Mouse (Mus musculus): ENCODE results near the gene Saysd1.

Gene Saysd1

DNA sequence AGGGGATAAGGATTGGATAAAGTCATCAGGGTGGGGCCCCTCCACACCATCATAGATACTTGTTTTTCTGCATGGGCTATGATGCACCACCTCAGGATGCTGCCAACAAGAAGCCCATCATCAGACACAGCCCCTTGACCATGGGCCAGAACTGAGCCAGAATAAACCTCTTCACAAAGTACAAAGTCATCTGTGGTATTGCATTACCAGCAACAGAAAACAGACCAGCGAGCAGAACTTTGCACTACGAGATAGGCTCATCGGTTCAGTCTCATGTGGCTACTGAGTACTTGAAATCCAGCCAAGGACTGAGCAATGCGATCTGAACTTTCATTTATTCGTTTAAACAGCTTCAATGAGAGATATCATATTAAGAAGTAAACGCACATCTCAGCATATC, 24.4 kb upstream of the Saysd1 start:
- no peak for DNase-seq

DNA sequence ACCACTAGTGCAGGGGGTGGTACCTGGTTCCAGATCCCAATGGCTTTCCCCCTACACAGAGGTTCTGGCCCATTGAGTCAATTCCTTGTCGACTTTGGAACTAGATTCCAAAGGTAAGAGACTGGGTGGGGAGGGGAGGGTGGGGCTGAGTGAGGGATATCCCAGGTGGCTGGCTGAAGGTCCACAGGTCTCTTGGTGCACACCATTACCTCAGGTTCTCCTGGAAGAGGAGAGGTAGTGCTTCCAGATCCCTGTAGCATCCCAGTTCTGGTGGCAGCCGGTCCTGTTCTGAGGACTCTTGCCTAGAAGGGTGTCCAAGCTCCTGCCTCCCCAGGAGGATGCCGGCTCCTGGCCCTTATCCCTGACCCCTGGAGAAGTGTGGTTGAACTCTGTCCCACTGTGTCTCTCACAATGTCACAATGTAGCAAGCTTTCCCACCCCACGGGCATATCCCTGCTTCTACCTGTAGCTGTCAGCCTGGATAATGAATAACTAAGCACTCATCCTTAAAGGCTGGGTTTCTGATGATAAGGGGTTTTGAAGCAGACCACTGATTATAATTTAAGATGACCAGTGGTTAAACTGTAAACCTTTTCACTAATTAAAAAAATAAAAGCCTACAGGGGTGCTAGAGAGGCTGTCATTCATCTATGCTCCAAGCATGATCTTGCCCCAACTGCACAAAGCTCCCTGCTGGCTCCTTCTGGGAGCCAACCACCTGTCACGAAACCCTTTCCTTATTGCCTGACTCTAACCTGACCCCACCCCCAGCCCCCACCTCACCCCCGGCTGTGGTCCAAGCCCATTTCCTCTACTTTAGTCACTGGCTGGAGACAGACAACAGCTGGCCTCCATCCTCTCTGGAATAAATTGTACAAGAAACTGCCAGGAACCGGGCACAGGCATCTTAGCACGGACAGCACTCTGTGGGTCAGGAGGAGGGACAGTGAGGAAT, 20.7 kb upstream of the Saysd1 start:
- no peak for DNase-seq

DNA sequence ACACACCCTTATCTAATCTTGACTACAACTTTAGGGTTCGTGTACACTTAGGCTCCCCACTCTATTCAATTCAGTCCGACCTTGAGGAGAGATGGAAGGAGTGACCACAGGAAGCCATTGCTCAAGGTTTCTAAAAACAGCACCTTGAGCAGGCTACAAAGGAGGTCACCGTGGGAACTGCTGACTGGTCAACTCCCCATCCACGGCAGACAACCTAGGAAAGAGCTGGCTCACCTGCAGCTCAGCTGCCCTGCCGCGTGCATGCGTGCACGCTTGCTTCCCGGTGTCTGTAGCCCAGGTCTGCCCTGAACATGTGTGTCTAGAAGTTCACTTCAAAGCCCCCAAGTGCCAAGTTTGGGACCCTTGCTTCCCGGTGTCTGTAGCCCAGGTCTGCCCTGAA, 19.3 kb upstream of the Saysd1 start:
- DNase-seq, result no peak

DNA sequence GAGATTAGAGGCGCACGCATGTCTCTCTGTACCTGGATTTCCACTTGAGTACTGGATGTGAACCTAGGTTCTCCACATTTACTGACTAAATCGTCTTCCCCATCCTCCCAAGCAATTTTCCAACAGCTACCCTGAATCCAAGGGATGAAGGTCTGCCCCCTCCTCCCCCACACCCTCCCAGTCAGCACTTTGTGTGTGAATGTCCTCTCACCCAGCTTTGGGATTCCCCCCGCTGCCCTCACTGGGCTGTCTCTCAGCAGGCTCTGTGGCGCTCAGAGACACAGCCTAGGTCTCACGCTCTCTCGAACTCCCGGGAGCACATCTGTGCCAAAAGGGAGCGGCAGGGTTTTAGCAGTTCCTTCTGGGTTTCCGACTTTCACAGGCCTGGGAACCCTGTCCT, 17.4 kb upstream of the Saysd1 start:
- no peak for DNase-seq

DNA sequence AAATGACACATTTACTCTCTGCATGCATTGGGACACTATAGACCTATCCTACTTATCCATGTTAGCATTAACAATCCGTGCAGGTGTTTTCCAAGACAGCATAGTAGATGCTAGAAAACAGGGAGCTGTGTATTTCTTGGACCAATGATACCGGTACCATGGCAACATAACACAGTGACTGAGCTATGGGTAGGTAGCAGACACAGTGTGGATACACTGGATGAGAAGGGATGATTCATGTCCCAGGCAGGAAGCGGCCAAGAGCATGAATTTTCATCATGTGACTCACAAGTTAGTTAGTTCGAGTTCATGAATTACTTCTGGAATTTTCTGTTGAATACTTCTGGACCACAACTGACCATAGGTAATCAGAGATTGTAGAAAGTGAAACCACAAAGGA, 16.6 kb upstream of the Saysd1 start:
- DNase-seq, result no peak

DNA sequence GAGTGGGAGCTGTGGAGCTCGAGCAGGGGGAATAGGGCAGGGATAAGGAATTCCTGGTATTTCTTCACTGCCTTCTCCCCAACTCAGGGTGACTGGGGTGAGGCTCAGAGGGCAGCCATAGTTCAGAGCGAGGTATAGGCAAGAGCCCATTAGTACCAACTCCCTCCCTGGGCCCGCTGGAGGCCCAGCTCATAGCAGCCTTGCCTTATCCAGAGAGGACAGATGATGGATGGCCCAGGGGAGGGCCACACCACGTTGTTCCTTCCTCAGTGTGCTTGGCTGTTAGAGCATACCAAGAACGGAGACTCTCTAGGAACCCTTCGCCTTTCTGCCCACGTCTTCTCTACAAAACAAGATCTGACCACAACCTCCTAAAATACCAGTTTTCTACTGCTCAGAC, 15.9 kb upstream of the Saysd1 start:
- DNase-seq, result no peak

DNA sequence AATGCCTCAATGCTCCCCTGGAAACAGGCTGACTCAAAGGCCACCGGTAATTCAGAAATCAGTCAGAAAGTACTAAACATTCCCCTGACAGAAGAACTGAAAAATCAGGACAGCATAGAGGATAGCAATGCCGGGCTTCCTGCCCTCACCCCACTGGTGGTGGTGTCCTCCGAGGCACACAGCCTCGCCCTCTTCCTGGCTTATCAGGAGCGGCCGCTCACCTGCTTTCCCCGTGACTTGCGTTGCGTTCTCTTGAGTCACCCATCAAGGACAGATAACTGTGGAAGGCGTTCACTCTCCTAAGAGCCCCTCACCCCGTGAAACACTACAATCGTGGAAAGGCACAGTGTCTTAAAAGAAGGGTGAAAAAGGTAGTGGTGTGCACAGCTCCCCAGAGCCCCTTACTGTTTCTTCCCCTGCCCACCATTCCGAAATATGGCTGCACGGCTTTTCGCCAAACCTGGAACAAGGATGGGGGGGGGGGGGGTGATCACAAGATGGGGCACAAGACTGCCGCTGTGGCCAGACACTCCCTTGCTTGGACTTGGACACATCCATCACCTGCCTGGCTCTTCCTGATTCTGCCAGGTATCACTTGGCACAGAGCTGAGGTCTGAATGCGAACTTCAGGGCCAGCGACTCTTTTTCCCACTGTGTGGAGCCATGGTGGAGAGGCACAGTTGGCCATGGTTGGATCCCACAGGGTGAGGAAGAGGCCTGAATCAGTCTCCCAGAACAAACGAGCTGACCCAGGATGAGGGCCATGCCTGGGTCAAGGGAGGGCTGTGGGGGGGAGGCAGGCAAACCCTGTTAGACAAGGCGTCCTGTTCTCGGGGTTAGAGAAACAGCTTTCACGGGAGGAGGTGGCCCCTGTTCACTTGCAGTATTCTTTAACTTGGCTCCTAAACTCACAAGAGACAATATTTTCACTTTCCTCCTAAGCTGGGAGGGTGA, 11.1 kb upstream of the Saysd1 start:
- DNase-seq, result no peak

DNA sequence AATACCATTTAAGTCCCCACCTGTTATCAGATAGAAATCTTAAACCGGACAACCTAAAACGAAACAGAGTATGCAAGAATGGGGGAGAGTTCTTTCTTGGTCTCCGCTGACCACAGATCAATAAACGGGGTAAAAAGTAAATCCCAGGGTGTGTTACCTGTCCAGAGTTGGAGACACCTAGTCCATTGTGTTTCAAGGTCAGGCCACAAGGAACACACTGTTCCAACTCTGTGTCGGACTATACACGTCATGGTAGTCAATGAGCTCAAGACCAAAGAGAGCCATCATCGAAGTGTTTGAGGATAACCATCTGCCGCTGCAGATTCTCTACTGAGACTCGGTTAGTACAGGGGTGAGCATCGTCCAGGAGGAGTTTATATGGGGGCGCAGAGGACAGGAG, 10.2 kb upstream of the Saysd1 start:
- DNase-seq, result no peak

DNA sequence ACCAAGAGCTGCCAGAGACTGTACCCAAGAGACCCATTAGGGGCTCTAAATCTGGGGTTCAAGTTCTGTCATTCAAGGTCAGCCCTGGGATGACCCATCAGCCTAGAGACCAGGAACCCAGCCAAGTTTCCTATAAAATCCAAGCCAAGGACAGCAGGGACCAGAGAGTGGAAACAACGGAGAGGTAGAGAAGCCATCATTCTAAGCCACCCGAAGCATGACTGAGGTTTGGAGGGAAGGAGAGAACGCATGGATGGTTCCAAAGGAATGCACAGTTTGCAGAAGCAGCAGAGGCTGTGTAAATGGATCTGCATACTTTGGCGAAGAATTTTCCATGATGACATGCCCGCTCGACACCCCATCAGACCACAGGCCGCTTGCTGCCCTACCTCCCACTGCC, 9.5 kb upstream of the Saysd1 start:
- no peak for DNase-seq

DNA sequence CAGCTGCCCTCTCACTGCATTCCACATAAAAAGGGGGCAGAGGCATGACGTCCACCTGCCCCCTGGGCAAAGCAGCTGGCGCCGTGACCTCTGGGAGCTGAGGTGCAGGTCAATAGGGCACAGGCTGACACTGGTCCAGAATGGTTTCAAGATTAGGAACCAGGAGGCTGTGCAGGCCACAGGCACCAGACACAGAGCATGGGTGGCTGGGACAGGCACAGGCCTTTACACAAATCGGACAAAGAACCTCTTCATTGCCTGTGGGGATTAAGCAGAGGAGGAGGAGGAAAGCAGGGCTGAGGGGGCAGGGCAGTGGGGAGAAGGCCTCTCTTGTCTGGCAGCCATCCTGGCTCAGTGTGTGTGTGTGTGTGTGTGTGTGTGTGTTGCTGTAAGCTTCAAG, 5.8 kb upstream of the Saysd1 start:
- no peak for DNase-seq

DNA sequence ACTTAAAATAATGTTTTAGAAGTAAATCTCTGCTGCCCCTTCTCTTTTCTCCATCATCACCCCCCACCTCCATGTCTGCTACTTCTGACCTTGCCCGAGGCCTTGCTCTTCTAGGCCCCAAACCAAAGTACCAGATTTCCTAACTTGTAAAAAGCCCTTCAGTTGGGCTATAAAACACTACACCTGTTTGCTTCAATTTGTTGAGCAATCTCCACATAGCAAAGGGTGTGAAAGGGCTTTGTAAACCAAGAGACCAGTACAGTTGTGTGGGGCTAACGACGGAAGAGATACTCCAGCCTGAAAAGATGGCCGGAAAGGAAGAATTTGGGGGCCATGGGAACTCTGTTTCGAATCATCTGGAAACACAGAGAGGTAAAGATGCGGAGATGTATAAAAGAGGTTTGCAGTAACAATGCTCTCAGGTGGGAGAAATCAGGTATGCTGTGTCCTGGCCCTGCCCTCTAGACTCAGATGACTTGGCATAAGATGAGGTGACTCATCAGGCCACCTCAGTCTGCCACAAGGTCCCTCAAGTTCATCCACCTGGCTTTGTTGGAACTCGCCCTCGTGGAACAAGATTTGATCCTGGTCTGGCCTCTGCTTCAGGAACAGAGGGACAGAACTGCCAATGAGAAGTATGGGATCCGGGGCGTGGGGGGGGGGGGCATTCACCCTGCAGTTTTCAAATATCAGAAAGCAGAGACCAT, 3.2 kb downstream of the Saysd1 start:
- DNase-seq, result no peak

DNA sequence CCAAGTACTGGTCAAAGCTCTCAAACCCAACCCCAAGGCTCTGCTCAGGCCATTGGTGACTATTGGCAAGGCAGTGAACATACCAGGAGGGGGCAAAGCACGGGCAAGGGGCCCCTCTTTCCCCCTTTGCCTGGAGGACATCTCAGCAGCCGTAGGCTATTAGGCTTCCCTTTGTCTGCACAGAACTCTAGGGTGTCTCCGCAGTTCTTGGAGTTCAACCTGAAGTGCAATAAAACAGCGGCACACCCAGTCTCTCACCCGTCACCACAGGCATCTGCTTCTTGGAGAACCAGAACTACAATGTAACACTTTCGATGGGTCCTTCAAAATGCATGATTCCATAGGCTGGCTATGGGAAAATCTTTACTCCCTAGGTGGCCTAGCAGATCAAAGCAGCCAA, 10.2 kb downstream of the Saysd1 start:
- no peak for DNase-seq

DNA sequence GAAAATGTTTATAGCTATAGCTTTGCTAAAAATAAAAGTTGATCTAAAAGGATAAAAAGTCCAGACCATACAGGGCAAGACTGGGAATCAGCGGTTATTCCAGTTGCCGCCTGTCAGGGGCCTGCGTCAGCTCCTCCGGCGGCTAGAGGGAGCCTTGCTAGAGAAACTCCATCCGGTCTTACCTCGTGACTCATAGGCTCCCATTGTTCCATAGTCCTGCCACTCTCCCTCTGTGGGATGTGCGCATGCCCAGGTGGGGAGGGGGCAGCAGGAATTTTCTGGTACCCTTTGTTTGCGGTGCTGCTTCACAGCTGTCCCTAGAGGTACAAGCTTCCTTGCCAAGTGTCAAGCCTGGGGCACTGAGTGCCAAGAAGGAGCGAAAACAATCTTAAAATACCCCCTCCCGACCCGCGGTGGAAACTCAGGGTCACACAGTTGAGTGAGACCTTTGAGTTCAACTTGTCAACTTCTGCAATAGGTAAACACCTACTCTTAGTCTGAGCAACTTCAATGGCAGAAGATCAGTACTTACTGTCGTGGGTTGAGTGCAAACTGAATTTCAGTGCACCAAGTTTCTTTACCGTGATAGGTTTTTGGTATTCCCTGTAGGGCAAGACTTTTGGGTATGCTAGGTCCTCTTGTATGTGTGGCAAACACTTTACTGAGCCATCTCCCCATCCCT, 10.8 kb downstream of the Saysd1 start:
- DNase-seq, result no peak

DNA sequence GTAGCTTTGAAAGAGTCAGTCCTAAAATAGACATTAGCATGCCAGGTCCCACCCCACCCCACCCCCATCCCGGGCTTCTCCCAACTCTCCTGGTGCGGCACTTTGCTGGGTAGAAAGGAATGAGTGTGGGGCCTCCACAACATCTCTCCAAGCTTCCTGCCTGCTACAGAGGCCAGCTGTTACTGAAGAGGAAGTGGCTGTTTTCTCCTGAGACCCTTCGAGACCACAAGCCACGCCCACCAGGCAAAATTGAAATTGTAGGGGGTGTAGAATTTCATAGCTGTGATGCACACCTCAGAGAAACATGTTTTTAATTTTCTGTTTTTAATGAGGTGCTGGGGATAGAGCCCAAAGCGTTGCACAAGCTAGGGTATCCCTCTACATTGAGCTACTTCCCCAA, 17.5 kb downstream of the Saysd1 start:
- no peak for DNase-seq

DNA sequence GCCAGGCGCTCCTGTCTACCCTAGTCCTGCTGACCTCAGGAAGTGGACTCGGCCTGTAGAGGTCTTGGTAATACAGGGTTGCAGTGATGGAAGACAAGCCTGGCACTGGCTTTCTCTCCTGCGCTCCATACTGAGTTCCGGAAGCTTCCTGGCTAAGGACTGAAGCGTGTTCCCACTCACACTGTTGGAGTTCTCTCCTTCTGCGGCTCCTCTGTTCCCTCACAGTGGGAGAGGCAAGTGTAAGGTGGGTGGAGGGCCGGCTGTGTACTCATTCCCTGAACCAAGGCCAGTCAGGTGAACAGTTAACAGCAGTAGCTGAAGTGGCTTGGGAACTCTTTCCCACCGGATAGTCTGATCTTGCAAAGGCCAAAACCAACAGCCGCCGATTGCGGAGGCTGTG, 18.3 kb downstream of the Saysd1 start:
- DNase-seq, result no peak

DNA sequence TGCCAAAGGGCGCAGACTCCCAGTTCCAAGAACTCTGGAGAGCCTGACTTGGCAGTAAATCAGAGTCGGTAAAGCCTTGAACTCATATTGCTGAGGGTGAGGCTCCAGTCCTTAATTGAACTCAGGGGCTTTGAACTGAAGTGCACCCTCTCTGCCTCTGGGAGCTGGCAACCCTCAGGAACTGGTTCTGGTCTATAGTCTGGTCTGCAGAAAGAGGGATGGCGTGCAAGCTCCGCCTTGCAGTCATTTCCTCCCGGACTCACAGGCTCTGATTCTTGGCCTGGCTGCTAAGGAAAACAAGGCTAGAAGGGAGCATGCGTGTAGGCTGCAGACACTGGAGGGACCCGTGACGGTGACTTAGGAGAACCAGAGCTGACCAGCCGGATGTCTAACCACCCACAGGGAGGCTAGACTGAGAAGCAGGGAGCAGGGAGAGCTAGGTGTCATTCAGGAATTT, 22.2 kb downstream of the Saysd1 start:
- DNase-seq, result no peak

DNA sequence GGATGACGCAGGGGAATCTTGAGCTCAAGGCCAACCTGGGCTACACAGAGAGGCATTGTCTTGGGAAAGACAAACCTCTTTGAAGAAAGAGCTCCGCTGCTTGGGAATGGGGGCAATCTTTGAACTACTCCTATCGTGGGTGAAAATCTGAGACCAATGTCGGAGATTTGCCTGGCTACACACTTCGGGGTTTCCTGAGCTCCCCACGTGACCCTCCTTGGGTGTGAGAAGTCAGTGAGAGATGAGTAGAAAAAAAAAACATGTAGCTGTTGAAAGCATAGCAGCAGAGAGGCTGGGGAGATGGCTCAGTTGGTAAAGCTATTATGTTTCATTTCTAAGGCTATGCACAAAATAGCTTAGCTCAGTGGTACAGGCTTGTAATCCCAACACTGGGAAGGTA, 23.4 kb downstream of the Saysd1 start:
- DNase-seq, result no peak

DNA sequence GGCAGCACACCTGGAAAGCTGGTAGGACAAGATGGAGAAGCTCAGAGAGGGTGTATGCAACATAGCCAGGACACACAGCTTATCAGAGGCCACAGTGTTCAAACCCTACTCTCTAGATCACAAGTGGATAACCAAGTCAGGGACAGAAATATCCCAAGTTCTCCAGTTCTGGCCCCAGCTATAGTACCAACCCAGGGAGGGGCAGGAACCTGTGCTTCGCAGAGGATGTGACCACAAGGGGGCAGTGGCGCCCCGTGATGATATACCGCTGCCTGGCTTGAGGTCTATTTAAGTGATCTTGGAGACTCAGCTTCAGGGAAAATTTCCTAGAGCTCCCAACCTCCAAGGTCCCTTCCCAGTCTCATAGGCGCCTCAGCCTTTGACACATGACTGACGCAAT, 24.4 kb downstream of the Saysd1 start:
- peak; percentile 52 for DNase-seq

DNA sequence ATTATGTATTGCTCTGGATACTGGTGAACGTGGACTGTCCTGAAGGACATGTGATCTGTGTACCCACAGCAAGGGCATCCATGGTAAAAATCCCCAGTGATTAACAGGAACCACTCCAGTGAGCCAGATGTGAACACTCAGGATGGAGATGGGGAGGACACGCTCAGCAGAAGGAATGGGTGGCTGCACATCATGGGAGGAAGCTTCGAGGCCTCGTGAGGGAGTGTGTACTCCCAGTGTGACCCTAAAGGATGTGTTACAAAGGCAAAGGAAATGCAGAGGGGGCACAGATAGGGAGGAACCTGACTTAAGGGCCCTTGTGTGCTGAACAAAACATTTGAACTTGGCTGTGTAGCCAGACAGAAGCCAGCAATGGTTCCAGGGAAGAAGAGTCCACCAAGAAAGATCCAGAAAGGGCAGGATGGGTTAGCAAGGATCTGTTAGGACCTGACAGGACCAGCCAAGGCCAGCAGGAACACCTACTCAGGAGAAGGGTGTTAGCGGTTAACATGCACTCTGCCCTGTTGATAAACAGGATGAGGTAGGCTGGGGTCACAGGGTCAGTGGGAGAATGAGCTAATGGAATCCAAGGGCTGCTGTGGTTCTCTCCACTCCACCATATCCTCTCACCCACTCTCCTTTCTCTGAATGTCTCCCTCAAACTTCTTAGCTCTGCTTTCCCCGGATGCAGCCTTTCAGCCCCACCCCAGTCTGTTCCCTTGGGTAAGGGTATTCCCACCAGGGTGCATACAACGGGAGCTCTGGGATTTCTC, 25.0 kb downstream of the Saysd1 start:
- DNase-seq, result no peak

DNA sequence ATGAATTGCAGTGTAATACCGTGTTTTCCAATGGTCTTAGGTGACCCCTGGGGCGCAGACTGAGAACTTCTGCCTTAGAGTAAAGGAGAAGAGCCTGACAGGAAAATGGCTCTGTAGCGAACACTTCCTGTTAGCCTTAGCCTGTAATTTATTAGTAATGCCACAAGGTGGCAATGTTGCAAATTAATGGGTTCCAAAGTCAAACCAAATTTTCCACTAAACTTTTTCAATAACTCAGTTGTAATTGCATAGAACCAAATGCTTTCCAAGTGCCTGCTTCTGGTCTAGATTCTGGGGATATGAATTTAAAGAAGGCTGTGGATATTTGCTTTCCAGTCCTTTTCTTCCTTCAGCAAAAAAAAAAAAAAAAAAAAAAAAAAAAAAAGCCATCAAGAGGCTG, 26.1 kb downstream of the Saysd1 start:
- no peak for DNase-seq

DNA sequence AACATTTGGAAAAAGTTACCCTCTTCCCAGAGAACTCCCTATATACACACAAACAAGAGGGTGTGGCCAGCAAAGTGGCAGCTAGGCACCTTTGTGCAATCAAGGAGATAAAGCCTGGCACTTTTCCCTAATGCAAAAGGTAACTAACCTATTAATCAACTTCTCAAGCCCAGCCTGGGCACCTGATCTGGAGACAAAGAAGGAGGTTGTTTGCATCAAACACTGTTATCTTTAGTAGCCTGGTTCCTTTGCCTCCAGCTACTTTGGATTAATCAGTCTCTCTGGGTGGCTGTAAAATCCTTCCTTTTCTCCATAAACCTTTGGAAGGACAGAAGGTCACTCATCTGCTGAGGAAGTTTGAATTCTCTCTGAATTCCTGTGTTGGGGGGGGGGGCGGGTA, 27.4 kb downstream of the Saysd1 start:
- no peak for DNase-seq

DNA sequence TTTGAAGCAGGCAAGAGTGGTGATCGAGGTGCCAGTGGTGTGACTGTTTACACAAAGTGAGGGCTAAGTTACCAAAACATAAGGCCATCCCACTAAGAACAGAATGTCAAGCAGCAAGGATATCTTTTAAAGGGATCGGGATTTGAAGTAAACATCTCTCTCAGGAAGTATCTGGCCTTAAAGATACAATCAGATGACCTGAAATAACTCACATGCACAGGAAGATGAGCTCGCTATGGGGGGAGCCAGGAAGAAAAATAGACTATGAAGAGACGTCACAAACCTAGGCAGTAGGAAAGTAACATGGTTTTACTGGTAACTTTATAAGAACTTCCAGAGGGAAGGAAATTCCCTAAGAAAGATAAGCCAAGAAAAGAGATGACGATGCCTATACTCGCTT, 32.1 kb downstream of the Saysd1 start:
- DNase-seq, result no peak

Data from cerebellum, adult 9-10 months (tissue).